Mouse (Mus musculus) small intestine, adult 2 months (tissue): ENCODE measurements around the gene Toe1.

Experiments
- CTCF ChIP-seq: fragments of 200-500 bp; IDR thresholded peaks from 2 replicates; pipeline ENCODE4 v1.5.1; 2012; ENCODE audit warnings: low read depth, mild to moderate bottlenecking, control low read depth, inconsistent platforms, low read length, moderate library complexity, mixed read lengths; ENCODE audit not compliant: insufficient replicate concordance, insufficient read length; ENCODE audit errors: extremely low read depth
- POLR2A ChIP-seq: fragments of 200-500 bp; IDR thresholded peaks from 2 replicates; pipeline ENCODE4 v1.6.1; 2012; ENCODE audit warnings: low read depth, mild to moderate bottlenecking, control low read depth, inconsistent platforms, low read length, moderate library complexity

- TF ChIP-seq CTCF: no peak
- TF ChIP-seq POLR2A: no peak
These were observed 3.6 kb upstream of the Toe1 start for GRCm38 (mm10) chr4:116811012-116811411.
